Mouse (Mus musculus) intestine, embryonic 16.5 days (tissue): ENCODE results near the gene Tspan1. TPM values are rescaled to one million over a fixed set of nuclear protein-coding genes. Genes with fewer than 3 reads are reported as not detected.
A peak's percentile ranks its signal among the peaks of the same experiment; 100 is the strongest.

Experiments
- ATAC-seq: fragments of 200-750 bp; cut with Nextera tagmentation; 2 replicates; pipeline ENCODE4 v1.8.0; 2017; ENCODE audit warnings: moderate TSS enrichment, moderate library complexity
- H3K27ac ChIP-seq: fragments of 300-500 bp; sonication (generic); 2 replicates; pipeline ENCODE4 v1.5.1; 2014; ENCODE audit warnings: mild to moderate bottlenecking, low read length
- H3K27me3 ChIP-seq: fragments of 300-500 bp; sonication (generic); replicated peaks from 2 replicates; pipeline ENCODE4 v1.6.1; 2014; ENCODE audit warnings: low read length, control low read depth, mixed read lengths; ENCODE audit not compliant: control insufficient read depth, insufficient read depth
- H3K36me3 ChIP-seq: fragments of 300-500 bp; sonication (generic); 2 replicates; pipeline ENCODE4 v1.6.1; 2014; ENCODE audit warnings: low read length, control low read depth; ENCODE audit not compliant: control insufficient read depth, insufficient read depth
- H3K4me1 ChIP-seq: fragments of 300-500 bp; sonication (generic); 2 replicates; pipeline ENCODE4 v1.6.1; 2014; ENCODE audit warnings: low read length, control low read depth, mixed read lengths; ENCODE audit not compliant: control insufficient read depth, insufficient read depth
- H3K4me2 ChIP-seq: fragments of 300-500 bp; sonication (generic); 2 replicates; pipeline ENCODE4 v1.6.1; 2014; ENCODE audit warnings: low read depth, low read length, control low read depth
- H3K4me3 ChIP-seq: fragments of 300-500 bp; sonication (generic); 2 replicates; pipeline ENCODE4 v1.5.1; 2014; ENCODE audit warnings: mild to moderate bottlenecking, low read length
- H3K9ac ChIP-seq: fragments of 300-500 bp; sonication (generic); 2 replicates; pipeline ENCODE4 v1.6.1; 2014; ENCODE audit warnings: low read depth, low read length
- H3K9me3 ChIP-seq: fragments of 300-500 bp; sonication (generic); 2 replicates; pipeline ENCODE4 v1.6.1; 2016; ENCODE audit warnings: low read length, control low read depth; ENCODE audit not compliant: control insufficient read depth
- WGBS: fragments of 180-500 bp; shearing (Covaris S2); extraction: QIAGEN DNeasy Blood & Tissue Kit; methylation state at CpG from one replicate; pipeline ENCODE4 v1.1.7; 2014; 5-methylcytosine and 5-hydroxymethylcytosine counted together
- polyA plus RNA-seq: library from polyadenylated mRNA; unstranded; fragments of >200 nt; fragmentation: Nextera tagmentation; extraction: Ambion mirVana; gene quantifications from 2 replicates; pipeline ENCODE4 v1.2.1, GENCODE M21; 2015

Gene Tspan1
- polyA plus RNA-seq, 1 experiment from 2014 or later: 52.5 TPM

DNA sequence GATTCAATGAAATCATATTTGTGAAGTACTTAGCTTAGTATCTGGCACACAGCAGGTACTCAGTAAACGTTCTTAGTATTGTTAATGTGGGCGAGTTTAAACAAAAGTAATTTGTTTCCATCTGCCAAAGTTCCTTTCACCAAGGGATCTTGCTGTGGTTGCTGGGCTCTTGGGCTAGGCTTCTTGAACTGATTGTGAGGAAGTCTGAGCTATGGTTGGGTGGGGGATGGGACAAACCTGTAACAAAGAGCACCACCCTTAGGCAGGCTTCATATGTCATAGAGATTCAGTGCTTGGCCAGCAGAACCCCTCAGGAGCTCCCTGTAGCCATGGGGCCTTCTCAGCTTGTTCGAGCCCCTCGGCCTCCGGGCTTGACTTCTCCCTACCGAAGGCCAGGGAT, 5.7 kb upstream of the Tspan1 start, which contains the start of the genes 1700042G07Rik and Gm49337:
Gene 1700042G07Rik, plus strand, starts transcription at position 301 of the 400 bp plus-strand sequence.
Gene Gm49337, plus strand, starts transcription at position 313 of the 400 bp plus-strand sequence.
- Histone ChIP-seq H3K9ac (no peak within 1 kb of the TSS), H3K4me1 (peaks cover 31% of the 10 kb centered on the region), H3K9me3 (no peaks in the 10 kb centered on the region), H3K4me2 (no peak within 1 kb of the TSS), H3K36me3 (no peaks in the 10 kb centered on the region), H3K27me3 (no peaks in the 10 kb centered on the region), H3K4me3 (no peak within 1 kb of the TSS), H3K27ac (no peak within 1 kb of the TSS)
- ATAC-seq: no peak
- WGBS: 84% methylated on average over 6 of the region's 6 CpGs

DNA sequence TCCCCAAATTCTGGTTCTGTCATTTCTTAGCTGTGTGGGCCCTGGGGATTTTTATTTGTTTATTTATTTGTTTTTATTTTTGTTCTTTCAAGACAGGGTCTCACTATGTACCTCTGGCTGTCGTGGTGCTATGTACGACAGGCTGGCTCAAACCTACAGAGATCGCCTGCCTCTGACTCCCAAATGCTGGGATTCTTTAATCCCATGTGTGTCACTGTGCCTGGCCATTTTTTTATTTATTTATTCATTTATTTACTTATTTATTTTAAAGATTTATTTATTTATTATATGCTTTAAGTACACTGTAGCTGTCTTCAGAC, 1.9 kb upstream of the Tspan1 start:
- WGBS: 64% methylated on average over 3 of the region's 3 CpGs
- Histone ChIP-seq H3K36me3 (no peaks in the 10 kb centered on the region), H3K27ac (no peak overlapping the region), H3K4me2 (no peak overlapping the region), H3K4me3 (no peak overlapping the region), H3K9me3 (no peaks in the 10 kb centered on the region), H3K4me1 (peaks cover 15% of the 10 kb centered on the region), H3K27me3 (no peaks in the 10 kb centered on the region), H3K9ac (no peak overlapping the region)
- ATAC-seq: no peak

DNA sequence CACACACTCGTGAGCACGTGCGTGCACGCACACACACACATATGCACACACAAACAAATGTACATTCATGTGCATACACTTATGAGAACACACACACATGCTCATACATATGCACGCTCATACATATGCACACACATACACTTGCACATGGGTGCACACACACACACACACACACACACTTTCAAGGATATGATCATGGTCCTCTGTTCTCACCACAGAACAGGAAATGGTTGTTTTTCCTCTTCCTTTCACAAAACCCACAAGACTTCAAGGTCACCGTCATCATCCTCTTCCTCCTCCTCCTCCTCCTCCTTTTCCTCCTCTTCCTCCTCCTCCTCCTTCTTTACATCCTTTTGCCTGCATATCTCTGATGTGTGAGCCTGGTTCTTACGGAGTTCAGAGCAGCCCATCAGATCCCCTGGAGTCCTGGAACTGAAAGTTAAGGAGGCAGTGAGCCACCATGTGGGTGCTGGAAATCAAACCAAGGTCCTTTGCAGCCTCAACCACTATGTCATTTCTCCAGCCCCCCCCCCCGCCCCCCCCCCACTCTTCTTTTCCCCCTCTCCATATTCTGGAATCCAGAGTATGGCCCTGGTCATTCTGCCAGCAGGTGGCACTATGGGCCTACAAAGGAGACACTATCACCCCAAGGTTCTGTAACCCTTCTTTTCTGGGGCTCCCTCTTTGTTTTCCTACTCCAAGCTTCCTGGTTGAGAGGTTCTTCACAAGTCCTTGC, 1.4 kb upstream of the Tspan1 start:
- Histone ChIP-seq H3K27ac (no peak overlapping the region), H3K27me3 (no peaks in the 10 kb centered on the region), H3K36me3 (no peaks in the 10 kb centered on the region), H3K9ac (no peak overlapping the region), H3K4me1 (peaks cover 17% of the 10 kb centered on the region), H3K9me3 (no peaks in the 10 kb centered on the region), H3K4me3 (no peak overlapping the region), H3K4me2 (no peak overlapping the region)
- 81% methylated on average over 7 of the region's 8 CpGs for WGBS
- ATAC-seq: no peak

DNA sequence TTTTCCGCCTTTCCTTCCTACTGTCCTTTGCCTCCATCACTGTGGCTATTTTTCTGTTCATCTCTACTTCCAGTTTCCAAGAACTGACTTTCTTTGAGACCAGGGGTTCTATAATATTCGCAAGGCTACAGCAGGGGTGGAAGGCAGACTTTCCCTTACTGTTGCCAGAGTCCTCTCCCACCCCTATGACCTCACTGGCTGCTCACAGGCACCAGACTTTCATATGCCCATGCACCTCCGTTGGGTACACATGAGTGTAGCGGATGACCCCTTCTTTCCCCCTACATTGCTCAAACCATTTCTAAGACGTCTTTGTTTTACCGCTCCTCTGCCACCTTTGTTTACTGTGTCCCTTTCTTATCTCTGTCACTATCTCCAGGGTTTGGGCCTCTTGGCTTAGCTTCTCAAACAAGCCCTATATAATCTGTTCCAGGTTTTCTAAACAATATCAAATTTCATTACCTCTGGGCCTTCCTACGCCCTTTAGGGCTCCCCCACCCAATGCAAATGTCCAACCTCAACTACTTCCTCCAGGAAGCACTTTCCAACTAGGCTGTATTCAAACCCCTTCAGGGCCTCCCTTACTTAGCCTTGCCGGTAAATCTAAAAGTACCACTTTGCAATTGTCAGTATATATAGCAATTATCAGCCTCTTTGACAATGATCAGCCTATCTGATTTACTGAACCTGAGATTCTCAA, 1.5 kb downstream of the Tspan1 start:
- Histone ChIP-seq H3K27me3 (no peaks in the 10 kb centered on the region), H3K9ac (no peak overlapping the region), H3K9me3 (no peaks in the 10 kb centered on the region), H3K36me3 (no peaks in the 10 kb centered on the region), H3K4me1 (peaks cover 17% of the 10 kb centered on the region), H3K4me3 (no peak overlapping the region), H3K4me2 (peak overlapping the region; percentile 18; the same call in 1 of the 2 replicates), H3K27ac (peak overlapping the region; percentile 76)
- WGBS: 39% methylated on average over 8 of the region's 8 CpGs
- peak; percentile 61 for ATAC-seq

DNA sequence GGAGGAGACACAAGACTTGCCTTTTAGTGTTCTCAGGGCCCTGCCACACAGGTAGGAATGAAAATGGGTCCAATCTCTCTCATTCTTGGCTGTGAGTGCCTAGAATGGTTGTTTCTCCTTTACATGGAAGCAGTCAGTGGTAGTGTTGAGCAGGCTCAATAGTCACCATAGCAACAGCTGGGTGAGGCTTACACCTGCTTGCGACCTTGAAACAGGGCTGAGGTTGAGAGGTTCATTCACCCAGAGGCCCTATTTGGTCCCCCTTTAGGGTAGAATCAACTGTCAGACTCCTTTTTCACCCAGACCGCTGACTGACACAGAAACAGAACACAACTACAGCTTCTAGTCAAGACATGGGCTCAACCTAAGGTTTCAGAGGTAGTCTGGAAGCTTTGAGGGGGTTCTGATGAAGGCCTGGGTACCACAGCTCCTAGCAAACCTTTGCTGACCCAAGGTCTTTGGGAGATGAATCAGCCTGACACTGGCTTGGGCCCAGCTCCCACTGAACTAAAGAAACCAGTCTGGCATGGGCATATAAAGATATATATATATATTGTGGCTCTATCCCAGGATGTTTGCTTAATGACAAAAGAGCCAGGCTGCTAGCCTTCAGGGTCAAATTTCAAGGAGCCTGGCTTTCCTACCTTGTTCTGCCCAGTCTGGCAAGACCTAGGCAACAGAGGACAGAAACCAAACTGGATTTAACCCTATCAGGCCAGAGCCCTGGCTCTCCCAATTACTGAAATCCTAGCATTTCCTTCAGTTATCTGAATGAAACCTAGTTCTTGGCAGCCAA, 2.4 kb downstream of the Tspan1 start:
- H3K27me3 ChIP-seq: no peaks in the 10 kb centered on the region
- H3K27ac ChIP-seq: peak overlapping the region; percentile 76
- 53% methylated on average over 2 of the region's 2 CpGs for WGBS
- H3K4me2 ChIP-seq: peak overlapping the region; percentile 12; the same call in 1 of the 2 replicates
- H3K36me3 ChIP-seq: no peaks in the 10 kb centered on the region
- H3K9me3 ChIP-seq: no peaks in the 10 kb centered on the region
- H3K4me1 ChIP-seq: peaks cover 17% of the 10 kb centered on the region
- no peak overlapping the region for H3K9ac ChIP-seq
- peak; percentile 45 for ATAC-seq
- H3K4me3 ChIP-seq: no peak overlapping the region

DNA sequence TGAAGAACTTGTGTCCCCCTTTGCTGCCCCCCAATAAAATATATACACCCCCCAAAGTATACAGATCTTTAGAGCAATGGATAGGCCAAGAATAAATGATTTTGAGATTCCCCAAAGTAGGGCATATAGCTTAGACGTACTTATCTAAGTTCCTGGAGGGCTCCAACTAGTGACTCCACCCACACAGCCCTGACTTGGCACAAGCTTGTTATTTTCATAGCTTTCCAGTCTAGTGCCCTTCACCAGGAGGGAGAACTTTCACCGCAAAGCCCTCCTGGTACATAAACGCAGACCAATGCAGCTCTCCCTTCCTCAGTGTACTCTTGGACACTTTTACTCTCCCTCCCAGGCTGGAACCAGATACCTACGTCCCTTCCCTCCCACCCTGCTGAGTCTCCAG, 5.3 kb downstream of the Tspan1 start:
- Histone ChIP-seq H3K27me3 (no peaks in the 10 kb centered on the region), H3K9me3 (no peaks in the 10 kb centered on the region), H3K4me1 (peaks cover 17% of the 10 kb centered on the region), H3K36me3 (peaks cover 5% of the 10 kb centered on the region; the same call in 1 of the 2 replicates), H3K4me3 (no peak overlapping the region), H3K4me2 (no peak overlapping the region), H3K27ac (no peak overlapping the region), H3K9ac (no peak overlapping the region)
- WGBS: 85% methylated on average over 4 of the region's 4 CpGs
- no peak for ATAC-seq

DNA sequence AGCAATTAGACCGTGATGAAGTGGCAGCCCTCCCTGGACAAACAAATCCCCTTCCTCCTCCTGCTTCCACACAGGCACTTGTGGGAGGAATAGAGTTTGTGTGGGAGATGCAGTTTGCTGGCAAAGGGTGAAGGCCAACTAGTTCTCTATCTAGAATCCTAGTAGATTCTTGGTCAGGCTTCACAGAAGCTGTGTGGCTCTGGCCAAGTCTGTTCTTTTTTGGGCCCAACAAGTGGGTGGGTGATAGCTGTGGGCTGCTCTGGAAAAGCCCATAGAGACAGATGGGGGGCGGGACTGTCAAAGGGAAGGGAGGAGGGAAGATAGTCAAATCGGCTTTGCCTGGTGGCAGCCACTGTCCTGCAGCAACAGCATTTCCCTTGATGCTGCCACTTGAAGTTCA, 6.6 kb downstream of the Tspan1 start:
- Histone ChIP-seq H3K9me3 (no peaks in the 10 kb centered on the region), H3K4me2 (no peak overlapping the region), H3K4me1 (peaks cover 13% of the 10 kb centered on the region), H3K9ac (no peak overlapping the region), H3K4me3 (no peak overlapping the region), H3K27ac (no peak overlapping the region), H3K36me3 (peaks cover 16% of the 10 kb centered on the region), H3K27me3 (no peaks in the 10 kb centered on the region)
- no peak for ATAC-seq
- 91% methylated on average over 3 of the region's 3 CpGs for WGBS

DNA sequence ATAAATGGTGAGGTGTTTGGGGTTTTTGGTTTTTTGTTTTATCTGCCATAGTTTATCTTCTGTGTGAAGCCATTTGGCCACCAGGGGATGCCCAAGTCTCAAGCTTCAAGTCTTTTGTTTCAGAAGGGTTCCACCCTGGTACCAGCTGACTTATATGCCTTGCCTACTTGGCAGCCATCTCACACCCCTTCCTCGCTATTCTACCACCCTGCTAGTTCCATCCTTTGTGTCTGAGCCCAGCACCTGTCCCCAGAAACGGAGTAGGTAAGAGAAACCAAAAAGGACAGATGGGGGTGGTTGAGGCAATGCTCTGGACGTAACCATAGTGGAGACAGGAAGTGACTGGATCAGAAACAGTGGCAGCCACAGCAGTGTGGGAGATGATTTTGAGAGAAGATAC, 7.5 kb downstream of the Tspan1 start:
- no peak for ATAC-seq
- Histone ChIP-seq H3K27ac (no peak overlapping the region), H3K9ac (no peak overlapping the region), H3K4me2 (no peak overlapping the region), H3K4me1 (peaks cover 9% of the 10 kb centered on the region), H3K27me3 (no peaks in the 10 kb centered on the region), H3K36me3 (peaks cover 21% of the 10 kb centered on the region), H3K4me3 (no peak overlapping the region), H3K9me3 (no peaks in the 10 kb centered on the region)
- WGBS: 82% methylated on average over 3 of the region's 3 CpGs

DNA sequence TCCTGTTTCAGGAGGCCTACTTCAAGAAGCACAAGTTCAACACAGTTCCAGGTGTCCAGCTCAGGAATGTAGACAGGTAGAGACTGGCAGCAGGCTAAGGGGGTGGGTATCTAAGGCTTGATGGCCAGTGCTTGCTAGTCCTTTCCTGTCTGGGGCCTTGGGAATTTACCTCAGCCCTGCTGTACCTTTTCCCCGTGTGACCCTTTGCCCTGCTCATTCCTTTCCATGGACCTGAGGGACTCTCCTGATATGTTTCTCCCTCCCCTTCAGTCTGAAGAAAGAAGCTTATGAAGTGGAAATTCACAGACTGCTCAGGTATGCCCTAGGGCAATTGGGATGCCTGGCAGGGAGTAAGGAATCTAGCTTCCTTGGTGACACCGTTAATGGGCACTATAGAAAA, 9.5 kb downstream of the Tspan1 start:
- Histone ChIP-seq H3K4me1 (no peaks in the 10 kb centered on the region), H3K9ac (no peak overlapping the region), H3K4me3 (no peak overlapping the region), H3K27ac (no peak overlapping the region), H3K27me3 (no peaks in the 10 kb centered on the region), H3K9me3 (no peaks in the 10 kb centered on the region), H3K36me3 (peaks cover 32% of the 10 kb centered on the region), H3K4me2 (no peak overlapping the region)
- WGBS: 90% methylated on average over 2 of the region's 2 CpGs
- no peak for ATAC-seq
